Mouse (Mus musculus): ENCODE results near the gene Enah.

DNA sequence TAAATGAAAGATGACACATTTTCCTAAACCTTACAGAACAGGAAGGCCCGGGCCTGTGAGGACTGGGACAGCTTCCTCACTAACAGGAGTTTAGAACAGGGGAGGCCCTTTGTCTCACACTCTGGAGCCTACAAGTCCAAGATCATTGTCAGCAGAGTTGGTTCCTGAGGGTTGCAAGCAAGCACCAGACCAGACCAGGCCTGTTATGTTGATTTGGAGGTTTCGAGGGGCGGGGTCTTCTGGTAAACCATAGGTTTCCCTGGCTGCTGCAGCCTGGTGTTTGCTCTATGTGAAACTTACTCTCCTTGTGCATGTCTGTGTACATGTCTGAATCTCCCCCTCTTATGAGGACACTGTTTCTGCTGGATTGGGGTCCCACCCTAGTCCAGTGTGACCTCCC lies 20.7 kb upstream of the Enah start:
- no peak for TF ChIP-seq CTCF (IDR thresholded peaks at IDR 0.05; ENCODE audit: low read depth)
- TF ChIP-seq EP300 (IDR thresholded peaks at IDR 0.05; ENCODE audit: low read depth), result no peak
